Mouse (Mus musculus): ENCODE data around the gene Neurl3. TPM values are rescaled to one million over a fixed set of nuclear protein-coding genes. Genes with fewer than 3 reads are reported as not detected.

The Neurl3 gene
- polyA plus RNA-seq, 1 experiment from 2014 or later = 1.1 TPM

GRCm38 (mm10) chr1:36266293-36266692 is 8.2 kb downstream of the Neurl3 start:
- no peak overlapping the region for H3K4me2 ChIP-seq
- no peak for ATAC-seq (replicated peaks)
- H3K4me1 ChIP-seq = no peaks in the 10 kb centered on the region
- H3K27me3 ChIP-seq (replicated peaks) = peaks cover 8% of the 10 kb centered on the region
- no peak overlapping the region for H3K27ac ChIP-seq
- no peak overlapping the region for H3K4me3 ChIP-seq
- no peaks in the 10 kb centered on the region for H3K9me3 ChIP-seq
- no peak overlapping the region for H3K9ac ChIP-seq
- WGBS = 78% methylated on average over 6 of the region's 6 CpGs
- H3K36me3 ChIP-seq (replicated peaks) = no peaks in the 10 kb centered on the region

GRCm38 (mm10) chr1:36263833-36264488 is 10.5 kb downstream of the Neurl3 start:
- no peak for ATAC-seq (replicated peaks)
- Histone ChIP-seq H3K9ac (no peak overlapping the region), H3K4me1 (no peaks in the 10 kb centered on the region), H3K9me3 (no peaks in the 10 kb centered on the region), H3K27me3 (replicated peaks) (no peaks in the 10 kb centered on the region), H3K36me3 (replicated peaks) (no peaks in the 10 kb centered on the region), H3K4me3 (no peak overlapping the region), H3K4me2 (no peak overlapping the region), H3K27ac (no peak overlapping the region)
- 72% methylated on average over 13 of the region's 13 CpGs for WGBS

GRCm38 (mm10) chr1:36261708-36262504 is 12.6 kb downstream of the Neurl3 start:
- no peak overlapping the region for H3K27ac ChIP-seq
- no peak overlapping the region for H3K9ac ChIP-seq
- H3K4me1 ChIP-seq = no peaks in the 10 kb centered on the region
- no peak overlapping the region for H3K4me2 ChIP-seq
- H3K27me3 ChIP-seq (replicated peaks) = no peaks in the 10 kb centered on the region
- no peak overlapping the region for H3K4me3 ChIP-seq
- no peak for ATAC-seq (replicated peaks)
- H3K36me3 ChIP-seq (replicated peaks) = no peaks in the 10 kb centered on the region
- WGBS = 85% methylated on average over 19 of the region's 19 CpGs
- H3K9me3 ChIP-seq = no peaks in the 10 kb centered on the region

GRCm38 (mm10) chr1:36260418-36260817 is 14.1 kb downstream of the Neurl3 start:
- Histone ChIP-seq H3K4me3 (no peak overlapping the region), H3K27me3 (replicated peaks) (no peaks in the 10 kb centered on the region), H3K36me3 (replicated peaks) (no peaks in the 10 kb centered on the region), H3K27ac (no peak overlapping the region), H3K4me1 (peaks cover 5% of the 10 kb centered on the region; the same call in 1 of the 2 replicates), H3K4me2 (no peak overlapping the region), H3K9me3 (no peaks in the 10 kb centered on the region), H3K9ac (no peak overlapping the region)
- WGBS = 100% methylated on average over 1 of the region's 1 CpGs
- no peak for ATAC-seq (replicated peaks)

- Histone ChIP-seq H3K27me3 (replicated peaks) (no peaks in the 10 kb centered on the region), H3K4me1 (peaks cover 15% of the 10 kb centered on the region), H3K36me3 (replicated peaks) (no peaks in the 10 kb centered on the region), H3K9ac (no peak overlapping the region), H3K9me3 (no peaks in the 10 kb centered on the region), H3K27ac (no peak overlapping the region), H3K4me2 (no peak overlapping the region), H3K4me3 (no peak overlapping the region)
- WGBS = 94% methylated on average over 2 of the region's 2 CpGs
- no peak for ATAC-seq (replicated peaks)
These were observed 15.2 kb downstream of the Neurl3 start for GRCm38 (mm10) chr1:36259281-36259680.

GRCm38 (mm10) chr1:36258631-36259030 is 15.8 kb downstream of the Neurl3 start:
- H3K9ac ChIP-seq = no peak overlapping the region
- no peak for ATAC-seq (replicated peaks)
- no peak overlapping the region for H3K27ac ChIP-seq
- H3K4me2 ChIP-seq = no peak overlapping the region
- no peaks in the 10 kb centered on the region for H3K36me3 ChIP-seq (replicated peaks)
- 49% methylated on average over 2 of the region's 2 CpGs for WGBS
- no peak overlapping the region for H3K4me3 ChIP-seq
- H3K27me3 ChIP-seq (replicated peaks) = no peaks in the 10 kb centered on the region
- H3K9me3 ChIP-seq = no peaks in the 10 kb centered on the region
- peaks cover 15% of the 10 kb centered on the region for H3K4me1 ChIP-seq

GRCm38 (mm10) chr1:36257276-36257675 is 17.2 kb downstream of the Neurl3 start:
- no peak for ATAC-seq (replicated peaks)
- H3K27me3 ChIP-seq (replicated peaks) = no peaks in the 10 kb centered on the region
- H3K36me3 ChIP-seq (replicated peaks) = no peaks in the 10 kb centered on the region
- peaks cover 15% of the 10 kb centered on the region for H3K4me1 ChIP-seq
- H3K4me3 ChIP-seq = no peak overlapping the region
- no peak overlapping the region for H3K4me2 ChIP-seq
- H3K27ac ChIP-seq = no peak overlapping the region
- no peak overlapping the region for H3K9ac ChIP-seq
- WGBS = 92% methylated on average over 8 of the region's 8 CpGs
- no peaks in the 10 kb centered on the region for H3K9me3 ChIP-seq

GRCm38 (mm10) chr1:36255871-36256640 is 18.4 kb downstream of the Neurl3 start:
- Histone ChIP-seq H3K9me3 (no peaks in the 10 kb centered on the region), H3K4me2 (peak overlapping the region; percentile 30), H3K4me1 (peaks cover 19% of the 10 kb centered on the region), H3K4me3 (no peak overlapping the region), H3K9ac (no peak overlapping the region), H3K27me3 (replicated peaks) (no peaks in the 10 kb centered on the region), H3K27ac (no peak overlapping the region), H3K36me3 (replicated peaks) (no peaks in the 10 kb centered on the region)
- no peak for ATAC-seq (replicated peaks)
- 25% methylated on average over 20 of the region's 20 CpGs for WGBS

- H3K27me3 ChIP-seq (replicated peaks) = no peaks in the 10 kb centered on the region
- 9% methylated on average over 25 of the region's 25 CpGs for WGBS
- peak overlapping the region; percentile 46 for H3K4me2 ChIP-seq
- no peaks in the 10 kb centered on the region for H3K36me3 ChIP-seq (replicated peaks)
- no peak overlapping the region for H3K27ac ChIP-seq
- H3K4me3 ChIP-seq = peak overlapping the region; percentile 5; the same call in 1 of the 2 replicates
- H3K9me3 ChIP-seq = no peaks in the 10 kb centered on the region
- H3K4me1 ChIP-seq = peaks cover 19% of the 10 kb centered on the region
- ATAC-seq (replicated peaks) = peak; percentile 59
- peak overlapping the region; percentile 29 for H3K9ac ChIP-seq
These were observed 19.7 kb downstream of the Neurl3 start for GRCm38 (mm10) chr1:36254635-36255360.

- Histone ChIP-seq H3K9me3 (no peaks in the 10 kb centered on the region), H3K9ac (no peak overlapping the region), H3K4me2 (no peak overlapping the region), H3K36me3 (replicated peaks) (no peaks in the 10 kb centered on the region), H3K4me1 (peaks cover 19% of the 10 kb centered on the region), H3K4me3 (no peak overlapping the region), H3K27me3 (replicated peaks) (no peaks in the 10 kb centered on the region), H3K27ac (no peak overlapping the region)
- 5% methylated on average over 6 of the region's 6 CpGs for WGBS
- ATAC-seq (replicated peaks) = no peak; the same call in 1 of the 2 replicates
These were observed 21.7 kb downstream of the Neurl3 start for GRCm38 (mm10) chr1:36252791-36253190.

GRCm38 (mm10) chr1:36251426-36251825 is 23.1 kb downstream of the Neurl3 start:
- no peak for ATAC-seq (replicated peaks)

GRCm38 (mm10) chr1:36246688-36247087 is 27.8 kb downstream of the Neurl3 start:
- Histone ChIP-seq H3K4me1 (peaks cover 28% of the 10 kb centered on the region), H3K36me3 (replicated peaks) (no peaks in the 10 kb centered on the region), H3K9me3 (no peaks in the 10 kb centered on the region), H3K4me2 (no peak overlapping the region), H3K27ac (no peak overlapping the region), H3K9ac (no peak overlapping the region), H3K4me3 (no peak overlapping the region), H3K27me3 (replicated peaks) (no peaks in the 10 kb centered on the region)
- 48% methylated on average over 6 of the region's 6 CpGs for WGBS
- ATAC-seq (replicated peaks) = no peak

More at GRCm38 (mm10) chr1:36251426-36251825, 23.1 kb downstream of the Neurl3 start:
- Histone ChIP-seq H3K9ac (no peak overlapping the region), H3K9me3 (no peaks in the 10 kb centered on the region), H3K27me3 (replicated peaks) (no peaks in the 10 kb centered on the region), H3K27ac (no peak overlapping the region), H3K4me1 (peaks cover 19% of the 10 kb centered on the region), H3K36me3 (replicated peaks) (no peaks in the 10 kb centered on the region), H3K4me2 (no peak overlapping the region), H3K4me3 (no peak overlapping the region)
- WGBS = 4% methylated on average over 9 of the region's 9 CpGs

All from midbrain, embryonic 15.5 days (tissue).